Mouse (Mus musculus) liver, adult 10 weeks (tissue): ENCODE data around the gene Pole4. TPM values are rescaled to one million over a fixed set of nuclear protein-coding genes. Genes with fewer than 3 reads are reported as not detected.

Source experiments
- polyA plus RNA-seq: library from polyadenylated mRNA; stranded (reverse); fragments of 350-450 nt; fragmentation: Illumina TruSeq; extraction: RNeasy Lipid Tissue Mini Kit (QIAGEN cat#74804); gene quantifications from one replicate; pipeline ENCODE4 v1.2.3, GENCODE M21; 2014; ENCODE audit warnings: low read depth, low replicate concordance

Pole4 gene
- 65.1 TPM for polyA plus RNA-seq

DNA sequence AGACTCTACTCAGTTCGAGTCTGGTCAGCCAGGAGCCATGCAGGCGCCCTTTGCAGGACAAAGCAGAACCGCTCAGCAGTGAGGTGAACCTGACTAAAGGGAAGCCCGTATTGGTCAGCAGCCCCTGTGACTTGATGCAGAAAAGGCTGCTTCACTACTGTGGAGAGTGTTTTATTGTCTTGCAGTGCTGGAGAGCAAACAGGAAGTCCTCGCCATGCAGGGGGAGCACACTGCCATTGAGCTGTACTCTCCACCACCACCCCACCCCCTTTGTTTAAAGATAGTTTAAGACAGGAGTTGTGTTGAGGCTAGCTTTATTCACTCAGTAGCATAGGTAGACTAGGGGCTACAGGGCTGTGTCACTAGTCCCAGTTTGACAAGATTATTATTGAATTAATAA, at the start of gene Pole4:
Gene Pole4, minus strand, starts transcription at position 145 of the 400 bp plus-strand sequence.

Other genes with a start within 250 kb of the Pole4 start
- gene Hk2, start 69.1 kb upstream of the Pole4 start, polyA plus RNA-seq: 1.5 TPM
- not detected for gene Sema4f, start 234.4 kb upstream of the Pole4 start, polyA plus RNA-seq
- not detected for gene M1ap, start 241.5 kb upstream of the Pole4 start, polyA plus RNA-seq